Mouse (Mus musculus) midbrain, embryonic 14.5 days (tissue): ENCODE data around the gene Cfap99. TPM values are rescaled to one million over a fixed set of nuclear protein-coding genes. Genes with fewer than 3 reads are reported as not detected.

ENCODE experiments used
- ATAC-seq: fragments of 200-750 bp; cut with Nextera tagmentation; 2 replicates; pipeline ENCODE4 v1.8.0; 2017; ENCODE audit warnings: moderate number of reproducible peaks, moderate library complexity; ENCODE audit not compliant: low FRiP score, low TSS enrichment
- DNase-seq: peaks from one replicate; pipeline ENCODE4 v3.0.0-alpha.2; 2015
- H3K27ac ChIP-seq: fragments of 300-500 bp; sonication (generic); replicated peaks from 2 replicates; pipeline ENCODE4 v1.5.1; 2014; ENCODE audit warnings: mild to moderate bottlenecking, low read depth, low read length, moderate library complexity
- H3K27me3 ChIP-seq: fragments of 300-500 bp; sonication (generic); 2 replicates; pipeline ENCODE4 v1.6.1; 2014; ENCODE audit warnings: low read length, control low read depth, mixed read lengths; ENCODE audit not compliant: control insufficient read depth, insufficient read depth
- H3K36me3 ChIP-seq: fragments of 300-500 bp; sonication (generic); 2 replicates; pipeline ENCODE4 v1.6.1; 2014; ENCODE audit warnings: low read length, control low read depth; ENCODE audit not compliant: control insufficient read depth, insufficient read depth
- H3K4me1 ChIP-seq: fragments of 300-500 bp; sonication (generic); 2 replicates; pipeline ENCODE4 v1.6.1; 2014; ENCODE audit warnings: mild to moderate bottlenecking, antibody characterized with exemption, low read length, control low read depth; ENCODE audit not compliant: control insufficient read depth, insufficient read depth
- H3K4me2 ChIP-seq: fragments of 300-500 bp; sonication (generic); 2 replicates; pipeline ENCODE4 v1.6.1; 2014; ENCODE audit warnings: mild to moderate bottlenecking, low read length, moderate library complexity
- H3K4me3 ChIP-seq: fragments of 300-500 bp; sonication (generic); replicated peaks from 2 replicates; pipeline ENCODE4 v1.5.1; 2014; ENCODE audit warnings: low read depth, low read length
- H3K9ac ChIP-seq: fragments of 300-500 bp; sonication (generic); replicated peaks from 2 replicates; pipeline ENCODE4 v1.6.1; 2014; ENCODE audit warnings: mild to moderate bottlenecking, low read length, moderate library complexity
- H3K9me3 ChIP-seq: fragments of 300-500 bp; sonication (generic); 2 replicates; pipeline ENCODE4 v1.6.1; 2016; ENCODE audit warnings: low read length, control low read depth, mixed read lengths; ENCODE audit not compliant: control insufficient read depth
- WGBS: fragments of 180-500 bp; shearing (Covaris S2); extraction: QIAGEN DNeasy Blood & Tissue Kit; methylation state at CpG from one replicate; pipeline ENCODE4 v1.1.7; 2014; 5-methylcytosine and 5-hydroxymethylcytosine counted together
- polyA plus RNA-seq: library from polyadenylated mRNA; unstranded; fragments of >200 nt; fragmentation: Nextera tagmentation; extraction: Ambion mirVana; gene quantifications from 2 replicates; pipeline ENCODE4 v1.2.1, GENCODE M21; 2014

The Cfap99 gene
- polyA plus RNA-seq, 1 experiment from 2014 or later, result not detected

DNA sequence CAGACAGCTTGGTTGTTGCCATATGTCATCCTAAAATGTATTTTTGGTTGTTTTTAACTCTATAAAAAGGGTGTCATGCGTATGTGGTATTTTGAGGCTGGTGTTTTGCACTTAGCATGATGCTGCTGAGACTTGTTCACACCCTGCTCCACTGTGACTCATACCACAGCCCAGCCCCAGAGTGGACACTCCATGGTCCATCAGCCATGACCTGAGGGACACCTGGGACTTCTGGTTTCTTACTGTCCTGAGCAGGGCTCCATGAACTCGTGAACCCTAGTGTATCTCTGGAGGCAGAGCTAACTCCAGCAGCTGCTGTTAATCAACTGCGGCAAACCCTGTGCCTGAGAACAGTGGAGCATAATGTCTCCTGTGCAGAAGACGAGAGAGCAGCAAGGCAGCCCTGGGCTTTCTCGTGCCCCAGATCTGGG lies 15.1 kb upstream of the Cfap99 start:
- no peak overlapping the region for H3K27ac ChIP-seq
- no peaks in the 10 kb centered on the region for H3K4me1 ChIP-seq
- ATAC-seq, result no peak
- no peak overlapping the region for H3K9ac ChIP-seq
- no peak overlapping the region for H3K4me2 ChIP-seq
- H3K9me3 ChIP-seq, result no peaks in the 10 kb centered on the region
- no peaks in the 10 kb centered on the region for H3K27me3 ChIP-seq
- DNase-seq, result no peak
- H3K4me3 ChIP-seq, result no peak overlapping the region
- H3K36me3 ChIP-seq, result no peaks in the 10 kb centered on the region
- 79% methylated on average over 5 of the region's 5 CpGs for WGBS

DNA sequence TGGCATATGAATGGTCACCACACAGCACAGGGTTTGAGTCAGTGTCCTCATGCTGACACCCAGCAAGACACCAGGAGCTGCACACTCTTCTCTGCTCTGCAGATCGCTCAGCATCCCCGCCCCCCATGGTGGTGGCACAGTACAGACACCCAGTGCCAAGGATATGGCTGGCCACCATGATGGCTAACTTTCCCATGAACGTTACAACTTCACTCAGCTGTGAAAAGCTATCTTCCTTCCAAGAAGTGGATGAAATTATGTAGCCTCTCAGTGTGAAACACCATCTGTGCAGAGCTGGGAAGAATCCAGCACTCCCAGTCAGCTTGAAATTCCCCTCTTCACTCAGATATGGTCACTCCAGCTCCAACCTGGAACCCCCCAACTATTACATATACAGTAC lies 14.1 kb upstream of the Cfap99 start:
- H3K4me1 ChIP-seq, result no peaks in the 10 kb centered on the region
- ATAC-seq (no peak), DNase-seq (no peak)
- no peak overlapping the region for H3K27ac ChIP-seq
- H3K4me3 ChIP-seq, result no peak overlapping the region
- H3K9me3 ChIP-seq, result no peaks in the 10 kb centered on the region
- H3K9ac ChIP-seq, result no peak overlapping the region
- H3K36me3 ChIP-seq, result no peaks in the 10 kb centered on the region
- no peak overlapping the region for H3K4me2 ChIP-seq
- H3K27me3 ChIP-seq, result no peaks in the 10 kb centered on the region
- 88% methylated on average over 3 of the region's 3 CpGs for WGBS

DNA sequence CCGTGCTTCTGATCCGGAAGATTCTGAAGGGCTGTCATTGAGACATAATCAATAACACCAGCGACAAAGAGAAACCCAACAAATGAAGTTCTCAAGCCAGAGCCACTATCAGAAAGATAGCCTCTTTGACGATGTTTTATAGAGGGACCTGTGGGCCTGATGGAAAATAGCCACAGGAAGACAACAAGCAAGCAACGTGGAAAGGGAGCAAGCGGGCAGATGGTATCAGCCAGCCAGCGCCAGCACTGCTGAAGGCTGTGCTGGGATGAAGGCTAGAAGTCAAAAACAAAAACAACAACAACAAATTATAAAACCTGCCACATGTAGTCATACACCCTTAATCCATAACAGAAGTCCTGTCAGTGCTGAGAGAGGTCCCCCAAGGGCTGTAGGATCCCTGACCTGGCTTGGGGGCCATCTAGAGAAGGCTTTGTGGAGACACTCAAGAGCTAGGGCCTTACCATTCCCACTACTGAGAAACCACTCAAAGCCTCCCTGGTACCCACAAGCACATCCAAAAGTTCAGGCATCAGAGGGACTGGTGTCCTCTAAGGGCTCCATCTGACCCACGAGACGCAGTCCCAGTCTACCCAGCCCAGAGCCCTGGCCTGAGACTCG lies 13.6 kb upstream of the Cfap99 start:
- Histone ChIP-seq H3K27ac (no peak overlapping the region), H3K4me3 (no peak overlapping the region), H3K9ac (no peak overlapping the region), H3K9me3 (no peaks in the 10 kb centered on the region), H3K36me3 (no peaks in the 10 kb centered on the region), H3K27me3 (no peaks in the 10 kb centered on the region), H3K4me2 (no peak overlapping the region), H3K4me1 (no peaks in the 10 kb centered on the region)
- DNase-seq, result no peak
- WGBS, result 90% methylated on average over 10 of the region's 10 CpGs
- ATAC-seq, result no peak

GRCm38 (mm10) chr5:34276191-34276590 lies 12.2 kb upstream of the Cfap99 start:
- Histone ChIP-seq H3K27me3 (no peaks in the 10 kb centered on the region), H3K27ac (no peak overlapping the region), H3K4me3 (no peak overlapping the region), H3K9ac (no peak overlapping the region), H3K36me3 (no peaks in the 10 kb centered on the region), H3K4me1 (no peaks in the 10 kb centered on the region), H3K9me3 (no peaks in the 10 kb centered on the region), H3K4me2 (no peak overlapping the region)
- ATAC-seq, result no peak
- DNase-seq, result no peak
- 86% methylated on average over 7 of the region's 7 CpGs for WGBS

DNA sequence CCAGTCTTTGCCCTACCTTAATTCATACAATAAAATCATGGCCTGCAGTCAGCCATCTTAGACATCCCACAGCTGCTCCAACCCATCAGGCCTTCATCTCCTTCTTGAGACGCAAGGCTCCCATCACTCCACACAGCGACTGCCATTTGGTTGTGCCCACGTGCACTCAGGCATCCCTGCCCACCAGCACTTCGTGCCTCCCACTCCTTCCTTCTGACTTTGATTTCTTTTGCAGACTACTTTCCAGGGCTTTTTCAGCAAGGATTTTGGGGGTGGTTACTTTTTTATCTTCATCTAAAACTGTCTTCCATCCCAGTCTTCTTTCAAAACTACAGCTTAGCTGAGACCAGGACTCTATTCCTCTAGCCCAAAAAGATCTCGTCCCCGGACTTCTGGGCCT lies 11.7 kb upstream of the Cfap99 start:
- Histone ChIP-seq H3K9ac (no peak overlapping the region), H3K4me2 (no peak overlapping the region), H3K27me3 (no peaks in the 10 kb centered on the region), H3K36me3 (no peaks in the 10 kb centered on the region), H3K4me1 (no peaks in the 10 kb centered on the region), H3K27ac (no peak overlapping the region), H3K4me3 (no peak overlapping the region), H3K9me3 (no peaks in the 10 kb centered on the region)
- 88% methylated on average over 6 of the region's 6 CpGs for WGBS
- DNase-seq (no peak), ATAC-seq (no peak)

GRCm38 (mm10) chr5:34278058-34278457 lies 10.3 kb upstream of the Cfap99 start:
- Histone ChIP-seq H3K9ac (no peak overlapping the region), H3K4me3 (no peak overlapping the region), H3K36me3 (no peaks in the 10 kb centered on the region), H3K27me3 (no peaks in the 10 kb centered on the region), H3K27ac (no peak overlapping the region), H3K9me3 (no peaks in the 10 kb centered on the region), H3K4me2 (no peak overlapping the region), H3K4me1 (peaks cover 5% of the 10 kb centered on the region; the same call in 1 of the 2 replicates)
- 86% methylated on average over 4 of the region's 4 CpGs for WGBS
- no peak for ATAC-seq
- no peak for DNase-seq

DNA sequence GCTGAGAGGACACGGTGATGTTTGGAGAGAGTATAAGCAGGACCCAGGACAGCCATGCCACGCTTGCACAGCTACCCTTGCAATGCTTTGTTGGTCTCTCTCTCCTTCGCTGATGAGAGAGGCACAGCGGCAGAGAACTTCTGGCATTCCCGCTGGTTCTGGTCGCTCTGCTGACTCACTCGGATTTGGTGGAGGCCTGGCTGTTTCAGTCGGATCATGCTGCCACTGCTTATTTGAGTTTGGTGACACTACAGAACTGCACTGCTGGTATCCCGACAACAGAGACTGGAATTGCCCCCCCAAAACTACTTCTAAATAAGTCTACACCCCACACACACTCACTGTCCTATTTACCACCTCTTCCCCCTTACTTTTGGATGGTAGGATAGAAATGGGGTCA lies 9.2 kb upstream of the Cfap99 start:
- Histone ChIP-seq H3K9ac (no peak overlapping the region), H3K4me2 (no peak overlapping the region), H3K36me3 (no peaks in the 10 kb centered on the region), H3K4me1 (peaks cover 5% of the 10 kb centered on the region; the same call in 1 of the 2 replicates), H3K9me3 (no peaks in the 10 kb centered on the region), H3K4me3 (no peak overlapping the region), H3K27ac (no peak overlapping the region), H3K27me3 (no peaks in the 10 kb centered on the region)
- ATAC-seq (no peak), DNase-seq (no peak)
- WGBS, result 92% methylated on average over 9 of the region's 9 CpGs

GRCm38 (mm10) chr5:34280976-34281375 lies 7.4 kb upstream of the Cfap99 start:
- Histone ChIP-seq H3K27ac (no peak overlapping the region), H3K4me1 (peaks cover 5% of the 10 kb centered on the region; the same call in 1 of the 2 replicates), H3K36me3 (no peaks in the 10 kb centered on the region), H3K27me3 (peaks cover 9% of the 10 kb centered on the region; the same call in 1 of the 2 replicates), H3K4me3 (no peak overlapping the region), H3K9ac (no peak overlapping the region), H3K9me3 (no peaks in the 10 kb centered on the region), H3K4me2 (no peak overlapping the region)
- WGBS, result 89% methylated on average over 7 of the region's 7 CpGs
- no peak for ATAC-seq
- DNase-seq, result no peak

GRCm38 (mm10) chr5:34283355-34283754 lies 5.0 kb upstream of the Cfap99 start:
- H3K36me3 ChIP-seq, result no peaks in the 10 kb centered on the region
- peaks cover 13% of the 10 kb centered on the region for H3K4me1 ChIP-seq
- H3K27ac ChIP-seq, result no peak overlapping the region
- DNase-seq, result no peak
- 86% methylated on average over 5 of the region's 5 CpGs for WGBS
- ATAC-seq, result no peak
- no peak overlapping the region for H3K4me2 ChIP-seq
- H3K9me3 ChIP-seq, result no peaks in the 10 kb centered on the region
- H3K4me3 ChIP-seq, result no peak overlapping the region
- no peak overlapping the region for H3K9ac ChIP-seq
- peaks cover 22% of the 10 kb centered on the region; the same call in 1 of the 2 replicates for H3K27me3 ChIP-seq
